Mouse (Mus musculus) embryonic facial prominence, embryonic 13.5 days (tissue): ENCODE measurements around the gene Vdr. TPM values are rescaled to one million over a fixed set of nuclear protein-coding genes. Genes with fewer than 3 reads are reported as not detected.
A peak's percentile ranks its signal among the peaks of the same experiment; 100 is the strongest.

Experiments used
- ATAC-seq: fragments of 200-750 bp; cut with Nextera tagmentation; 2 replicates; pipeline ENCODE4 v1.8.0; 2017; ENCODE audit warnings: low read depth; ENCODE audit not compliant: insufficient number of reproducible peaks, insufficient read depth, low FRiP score, low TSS enrichment
- H3K27ac ChIP-seq: fragments of 300-500 bp; sonication (generic); 2 replicates; pipeline ENCODE4 v1.5.1; 2015; ENCODE audit warnings: moderate library complexity, mild to moderate bottlenecking, inconsistent platforms
- H3K27me3 ChIP-seq: fragments of 300-500 bp; sonication (generic); 2 replicates; pipeline ENCODE4 v1.6.1; 2015; ENCODE audit warnings: mild to moderate bottlenecking, inconsistent platforms
- H3K36me3 ChIP-seq: fragments of 300-500 bp; sonication (generic); 2 replicates; pipeline ENCODE4 v1.6.1; 2015; ENCODE audit warnings: mild to moderate bottlenecking, inconsistent platforms
- H3K4me1 ChIP-seq: fragments of 300-500 bp; sonication (generic); 2 replicates; pipeline ENCODE4 v1.6.1; 2015; ENCODE audit warnings: inconsistent platforms
- H3K4me2 ChIP-seq: fragments of 300-500 bp; sonication (generic); 2 replicates; pipeline ENCODE4 v1.6.1; 2015; ENCODE audit warnings: moderate library complexity, mild to moderate bottlenecking, inconsistent platforms
- H3K4me3 ChIP-seq: fragments of 300-500 bp; sonication (generic); 2 replicates; pipeline ENCODE4 v1.5.1; 2015; ENCODE audit warnings: mild to moderate bottlenecking, inconsistent platforms
- H3K9ac ChIP-seq: fragments of 300-500 bp; sonication (generic); 2 replicates; pipeline ENCODE4 v1.6.1; 2015; ENCODE audit warnings: mild to moderate bottlenecking, inconsistent platforms
- H3K9me3 ChIP-seq: fragments of 300-500 bp; sonication (generic); 2 replicates; pipeline ENCODE4 v1.6.1; 2016; ENCODE audit warnings: inconsistent platforms
- WGBS: fragments of 180-500 bp; shearing (Covaris S2); methylation state at CpG from one replicate; pipeline ENCODE4 v1.1.7; 2015; ENCODE audit warnings: mixed read lengths; 5-methylcytosine and 5-hydroxymethylcytosine counted together
- polyA plus RNA-seq: library from polyadenylated mRNA; unstranded; fragments of >200 nt; fragmentation: Nextera tagmentation; extraction: Ambion mirVana; gene quantifications from 2 replicates; pipeline ENCODE4 v1.2.1, GENCODE M21; 2015

Vdr gene
- polyA plus RNA-seq, 1 experiment from 2014 or later: 2.3 TPM

GRCm38 (mm10) chr15:97860353-97860752 is 50.1 kb downstream of the Vdr start:
- WGBS: 79% methylated on average over 3 of the region's 3 CpGs
- H3K9ac ChIP-seq: no peak overlapping the region
- no peaks in the 10 kb centered on the region for H3K36me3 ChIP-seq
- no peak overlapping the region for H3K4me2 ChIP-seq
- H3K4me3 ChIP-seq: no peak overlapping the region
- H3K27ac ChIP-seq: no peak overlapping the region
- no peak for ATAC-seq
- H3K9me3 ChIP-seq: peaks cover 4% of the 10 kb centered on the region; the same call in 1 of the 2 replicates
- H3K4me1 ChIP-seq: peaks cover 4% of the 10 kb centered on the region; the same call in 1 of the 2 replicates
- no peaks in the 10 kb centered on the region for H3K27me3 ChIP-seq

- Histone ChIP-seq H3K9ac (no peak overlapping the region), H3K4me1 (peaks cover 2% of the 10 kb centered on the region; the same call in 1 of the 2 replicates), H3K27me3 (no peaks in the 10 kb centered on the region), H3K4me2 (no peak overlapping the region), H3K36me3 (no peaks in the 10 kb centered on the region), H3K27ac (no peak overlapping the region), H3K9me3 (peaks cover 4% of the 10 kb centered on the region; the same call in 1 of the 2 replicates), H3K4me3 (no peak overlapping the region)
- 80% methylated on average over 4 of the region's 4 CpGs for WGBS
- no peak for ATAC-seq
These were observed 52.0 kb downstream of the Vdr start for GRCm38 (mm10) chr15:97858431-97858830.

GRCm38 (mm10) chr15:97854551-97854950 is 55.9 kb downstream of the Vdr start:
- Histone ChIP-seq H3K4me3 (no peak overlapping the region), H3K9me3 (no peaks in the 10 kb centered on the region), H3K27me3 (no peaks in the 10 kb centered on the region), H3K4me1 (0 out of 2 replicates have a peak, but pooled peaks cover 2% of the 10 kb centered on the region), H3K36me3 (no peaks in the 10 kb centered on the region), H3K4me2 (no peak overlapping the region), H3K27ac (no peak overlapping the region), H3K9ac (no peak overlapping the region)
- ATAC-seq: no peak
- WGBS: 63% methylated on average over 6 of the region's 6 CpGs

- Histone ChIP-seq H3K9me3 (no peaks in the 10 kb centered on the region), H3K4me1 (0 out of 2 replicates have a peak, but pooled peaks cover 2% of the 10 kb centered on the region), H3K9ac (no peak overlapping the region), H3K27me3 (no peaks in the 10 kb centered on the region), H3K27ac (no peak overlapping the region), H3K4me3 (no peak overlapping the region), H3K4me2 (no peak overlapping the region), H3K36me3 (no peaks in the 10 kb centered on the region)
- ATAC-seq: no peak
- WGBS: 59% methylated on average over 8 of the region's 8 CpGs
These were observed 56.4 kb downstream of the Vdr start for GRCm38 (mm10) chr15:97854059-97854458.

- no peak overlapping the region for H3K27ac ChIP-seq
- ATAC-seq: no peak
- 0 out of 2 replicates have a peak, but pooled peaks cover 2% of the 10 kb centered on the region for H3K4me1 ChIP-seq
- no peak overlapping the region for H3K9ac ChIP-seq
- H3K27me3 ChIP-seq: no peaks in the 10 kb centered on the region
- H3K4me3 ChIP-seq: no peak overlapping the region
- WGBS: 89% methylated on average over 3 of the region's 3 CpGs
- no peaks in the 10 kb centered on the region for H3K36me3 ChIP-seq
- no peaks in the 10 kb centered on the region for H3K9me3 ChIP-seq
- no peak overlapping the region for H3K4me2 ChIP-seq
These were observed 58.1 kb downstream of the Vdr start for GRCm38 (mm10) chr15:97852291-97852690.

- Histone ChIP-seq H3K4me1 (0 out of 2 replicates have a peak, but pooled peaks cover 2% of the 10 kb centered on the region), H3K9me3 (no peaks in the 10 kb centered on the region), H3K4me3 (no peak overlapping the region), H3K27me3 (no peaks in the 10 kb centered on the region), H3K4me2 (no peak overlapping the region), H3K27ac (no peak overlapping the region), H3K9ac (no peak overlapping the region), H3K36me3 (no peaks in the 10 kb centered on the region)
- ATAC-seq: no peak
- 81% methylated on average over 5 of the region's 5 CpGs for WGBS
These were observed 59.4 kb downstream of the Vdr start for GRCm38 (mm10) chr15:97851011-97851410.

- ATAC-seq: no peak
- Histone ChIP-seq H3K9me3 (no peaks in the 10 kb centered on the region), H3K27ac (no peak overlapping the region), H3K9ac (no peak overlapping the region), H3K4me3 (no peak overlapping the region), H3K36me3 (no peaks in the 10 kb centered on the region), H3K4me1 (0 out of 2 replicates have a peak, but pooled peaks cover 2% of the 10 kb centered on the region), H3K4me2 (no peak overlapping the region), H3K27me3 (no peaks in the 10 kb centered on the region)
- 17% methylated on average over 2 of the region's 2 CpGs for WGBS
These were observed 60.0 kb downstream of the Vdr start for GRCm38 (mm10) chr15:97850441-97850840.

- peak; percentile 71 for ATAC-seq
- Histone ChIP-seq H3K4me3 (peak overlapping the region; percentile 40), H3K4me1 (0 out of 2 replicates have a peak, but pooled peaks cover 2% of the 10 kb centered on the region), H3K4me2 (peak overlapping the region; percentile 70), H3K9me3 (no peaks in the 10 kb centered on the region), H3K27ac (peak overlapping the region; percentile 72), H3K36me3 (no peaks in the 10 kb centered on the region), H3K27me3 (no peaks in the 10 kb centered on the region), H3K9ac (peak overlapping the region; percentile 41; the same call in 1 of the 2 replicates)
- 6% methylated on average over 19 of the region's 19 CpGs for WGBS
These were observed 61.1 kb downstream of the Vdr start for GRCm38 (mm10) chr15:97849116-97849911.

- no peak overlapping the region for H3K4me3 ChIP-seq
- H3K36me3 ChIP-seq: no peaks in the 10 kb centered on the region
- no peaks in the 10 kb centered on the region for H3K27me3 ChIP-seq
- ATAC-seq: no peak
- 0 out of 2 replicates have a peak, but pooled peaks cover 2% of the 10 kb centered on the region for H3K4me1 ChIP-seq
- H3K27ac ChIP-seq: no peak overlapping the region
- WGBS: 90% methylated on average over 2 of the region's 2 CpGs
- H3K9ac ChIP-seq: no peak overlapping the region
- no peak overlapping the region for H3K4me2 ChIP-seq
- H3K9me3 ChIP-seq: no peaks in the 10 kb centered on the region
These were observed 62.6 kb downstream of the Vdr start for GRCm38 (mm10) chr15:97847866-97848265.

- Histone ChIP-seq H3K4me1 (0 out of 2 replicates have a peak, but pooled peaks cover 2% of the 10 kb centered on the region), H3K4me2 (no peak overlapping the region), H3K36me3 (no peaks in the 10 kb centered on the region), H3K27ac (no peak overlapping the region), H3K9me3 (no peaks in the 10 kb centered on the region), H3K9ac (no peak overlapping the region), H3K4me3 (no peak overlapping the region), H3K27me3 (no peaks in the 10 kb centered on the region)
- 87% methylated on average over 4 of the region's 4 CpGs for WGBS
- no peak for ATAC-seq
These were observed 63.1 kb downstream of the Vdr start for GRCm38 (mm10) chr15:97847285-97847684.

GRCm38 (mm10) chr15:97846121-97846882 is 64.1 kb downstream of the Vdr start:
- H3K27ac ChIP-seq: no peak overlapping the region
- H3K4me2 ChIP-seq: no peak overlapping the region
- H3K36me3 ChIP-seq: no peaks in the 10 kb centered on the region
- H3K9ac ChIP-seq: no peak overlapping the region
- ATAC-seq: no peak
- H3K4me3 ChIP-seq: no peak overlapping the region
- no peaks in the 10 kb centered on the region for H3K9me3 ChIP-seq
- H3K4me1 ChIP-seq: 0 out of 2 replicates have a peak, but pooled peaks cover 2% of the 10 kb centered on the region
- H3K27me3 ChIP-seq: no peaks in the 10 kb centered on the region
- 91% methylated on average over 11 of the region's 11 CpGs for WGBS
